Mouse (Mus musculus) limb, embryonic 10.5 days (tissue): Measurements from ENCODE around the gene Neurod2. TPM values are rescaled to one million over a fixed set of nuclear protein-coding genes. Genes with fewer than 3 reads are reported as not detected.
A peak's percentile ranks its signal among the peaks of the same experiment; 100 is the strongest.

ENCODE experiments used
- DNase-seq: peaks from one replicate; pipeline ENCODE4 v3.0.0-alpha.2; 2017; ENCODE audit warnings: low spot score
- H3K27ac ChIP-seq: fragments of 300-500 bp; sonication (generic); 2 replicates; pipeline ENCODE4 v1.5.1; 2016; ENCODE audit warnings: mild to moderate bottlenecking
- H3K27me3 ChIP-seq: fragments of 300-500 bp; sonication (generic); 2 replicates; pipeline ENCODE4 v1.6.1; 2016; ENCODE audit warnings: low read depth, mild to moderate bottlenecking; ENCODE audit not compliant: poor library complexity, severe bottlenecking
- H3K36me3 ChIP-seq: fragments of 300-500 bp; sonication (generic); 2 replicates; pipeline ENCODE4 v1.6.1; 2016; ENCODE audit warnings: mild to moderate bottlenecking, moderate library complexity
- H3K4me1 ChIP-seq: fragments of 300-500 bp; sonication (generic); 2 replicates; pipeline ENCODE4 v1.6.1; 2016
- H3K4me3 ChIP-seq: fragments of 300-500 bp; sonication (generic); 2 replicates; pipeline ENCODE4 v1.5.1; 2016; ENCODE audit warnings: mild to moderate bottlenecking, moderate library complexity
- H3K9me3 ChIP-seq: fragments of 300-500 bp; sonication (generic); replicated peaks from 2 replicates; pipeline ENCODE4 v1.6.1; 2016; ENCODE audit warnings: mild to moderate bottlenecking
- WGBS: fragments of 180-500 bp; shearing (Covaris S2); methylation state at CpG from one replicate; pipeline ENCODE4 v1.1.7; 2016; 5-methylcytosine and 5-hydroxymethylcytosine counted together
- polyA plus RNA-seq: library from polyadenylated mRNA; unstranded; fragments of >200 nt; fragmentation: Nextera tagmentation; extraction: Ambion mirVana; gene quantifications from 2 replicates; pipeline ENCODE4 v1.2.1, GENCODE M21; 2016

Gene Neurod2
- polyA plus RNA-seq, 1 experiment from 2014 or later: not detected

DNA sequence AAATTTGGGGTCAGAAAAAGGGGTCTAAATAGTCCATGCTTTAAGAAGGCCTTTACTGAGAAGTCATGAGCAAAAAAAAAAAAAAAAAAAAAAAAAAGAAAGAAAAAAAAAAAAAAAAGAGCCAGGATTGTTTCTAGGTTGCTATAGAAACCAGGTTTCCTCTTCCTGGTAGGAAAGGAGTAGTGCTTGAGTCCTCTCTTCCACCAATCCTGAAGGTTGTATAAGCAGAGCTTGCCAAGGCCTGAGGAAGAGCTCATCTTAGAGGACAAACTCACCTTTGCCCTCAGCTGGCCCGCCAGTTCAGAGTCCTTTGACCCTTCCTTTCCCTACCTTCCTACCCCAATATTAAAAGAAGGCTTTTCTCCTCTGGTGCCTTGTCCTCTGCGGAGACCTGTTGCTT, 44.1 kb downstream of the Neurod2 start:
- no peaks in the 10 kb centered on the region for H3K36me3 ChIP-seq
- H3K4me3 ChIP-seq: no peak overlapping the region
- H3K27ac ChIP-seq: no peak overlapping the region
- H3K27me3 ChIP-seq: peaks cover 55% of the 10 kb centered on the region
- WGBS: 66% methylated on average over 2 of the region's 2 CpGs
- no peaks in the 10 kb centered on the region for H3K9me3 ChIP-seq
- peaks cover 9% of the 10 kb centered on the region for H3K4me1 ChIP-seq
- DNase-seq: no peak

DNA sequence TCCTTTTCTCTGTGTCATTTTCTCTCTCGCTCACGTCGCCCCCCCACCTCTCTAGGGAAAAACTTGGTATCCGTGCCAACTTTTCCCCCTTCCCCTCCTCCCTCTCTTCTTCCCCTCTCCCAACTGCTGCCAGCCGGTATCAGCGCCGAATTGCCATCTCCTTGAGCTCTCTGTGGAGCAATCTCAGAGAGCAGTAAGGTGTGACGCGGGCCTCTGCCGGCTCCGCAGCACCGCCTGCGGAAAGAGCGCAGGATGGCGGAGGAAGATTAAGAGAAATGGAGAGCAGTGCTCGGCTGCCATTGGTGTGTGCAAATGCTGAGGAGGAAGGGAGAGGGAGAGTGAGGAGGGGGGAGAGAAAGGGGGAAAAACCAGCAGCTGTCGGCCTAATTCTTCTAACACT, 45.2 kb downstream of the Neurod2 start:
- 3% methylated on average over 16 of the region's 17 CpGs for WGBS
- Histone ChIP-seq H3K4me1 (peaks cover 9% of the 10 kb centered on the region), H3K36me3 (peaks cover 6% of the 10 kb centered on the region), H3K27ac (no peak overlapping the region), H3K9me3 (no peaks in the 10 kb centered on the region), H3K4me3 (peak overlapping the region; percentile 30), H3K27me3 (peaks cover 45% of the 10 kb centered on the region)
- peak; percentile 44 for DNase-seq

GRCm38 (mm10) chr11:98283740-98284139, 45.7 kb downstream of the Neurod2 start:
- Histone ChIP-seq H3K9me3 (no peaks in the 10 kb centered on the region), H3K27ac (no peak overlapping the region), H3K4me1 (peaks cover 9% of the 10 kb centered on the region), H3K4me3 (no peak overlapping the region; the same call in 1 of the 2 replicates), H3K36me3 (peaks cover 11% of the 10 kb centered on the region), H3K27me3 (peaks cover 40% of the 10 kb centered on the region)
- 34% methylated on average over 9 of the region's 9 CpGs for WGBS
- no peak for DNase-seq

Other genes starting within 250 kb of the Neurod2 start
- gene Fbxl20, start 179.2 kb downstream of the Neurod2 start, polyA plus RNA-seq: 17.3 and 27.3 TPM in 2 replicates
- gene Med1, start 136.4 kb downstream of the Neurod2 start, polyA plus RNA-seq: 73.2 and 84.3 TPM in 2 replicates
- 12.2 and 14.6 TPM in 2 replicates for gene Cdk12, start 126.6 kb downstream of the Neurod2 start, polyA plus RNA-seq
- gene Ppp1r1b, start 18.8 kb upstream of the Neurod2 start, polyA plus RNA-seq: 0.13 TPM in 2 replicates
- gene Stard3, start 28.7 kb upstream of the Neurod2 start, polyA plus RNA-seq: 37.8 and 41.3 TPM in 2 replicates
- 0.16 and 0.40 TPM in 2 replicates for gene Tcap, start 54.2 kb upstream of the Neurod2 start, polyA plus RNA-seq
- 0.61 TPM in 1 of 2 replicates, not detected in the other for gene Pnmt, start 56.8 kb upstream of the Neurod2 start, polyA plus RNA-seq
- gene Pgap3, start 70.8 kb upstream of the Neurod2 start, polyA plus RNA-seq: 9.7 and 10.5 TPM in 2 replicates
- gene Erbb2, start 82.8 kb upstream of the Neurod2 start, polyA plus RNA-seq: 24.5 and 30.9 TPM in 2 replicates
- 76.8 and 81.3 TPM in 2 replicates for gene Mien1, start 109.3 kb upstream of the Neurod2 start, polyA plus RNA-seq
- gene Grb7, start 116.7 kb upstream of the Neurod2 start, polyA plus RNA-seq: 6.4 and 9.5 TPM in 2 replicates
- gene Ikzf3, start 216.4 kb upstream of the Neurod2 start, polyA plus RNA-seq: not detected in 2 replicates
- gene Zpbp2, start 221.4 kb upstream of the Neurod2 start, polyA plus RNA-seq: 0.14 TPM in 1 of 2 replicates, not detected in the other